Mouse (Mus musculus) fibroblast of lung, adult 2 months (primary cell): ENCODE measurements around the gene Kctd8.
"Not testable (repeated sequence)": the region's sequence is repeated elsewhere in the genome, so short reads cannot be mapped to it uniquely, and the experiment has no call there.

ENCODE experiments used
- DNase-seq: peaks from one replicate; pipeline ENCODE4 v3.0.0-alpha.2; 2011; ENCODE audit warnings: low read depth

Kctd8 gene

DNA sequence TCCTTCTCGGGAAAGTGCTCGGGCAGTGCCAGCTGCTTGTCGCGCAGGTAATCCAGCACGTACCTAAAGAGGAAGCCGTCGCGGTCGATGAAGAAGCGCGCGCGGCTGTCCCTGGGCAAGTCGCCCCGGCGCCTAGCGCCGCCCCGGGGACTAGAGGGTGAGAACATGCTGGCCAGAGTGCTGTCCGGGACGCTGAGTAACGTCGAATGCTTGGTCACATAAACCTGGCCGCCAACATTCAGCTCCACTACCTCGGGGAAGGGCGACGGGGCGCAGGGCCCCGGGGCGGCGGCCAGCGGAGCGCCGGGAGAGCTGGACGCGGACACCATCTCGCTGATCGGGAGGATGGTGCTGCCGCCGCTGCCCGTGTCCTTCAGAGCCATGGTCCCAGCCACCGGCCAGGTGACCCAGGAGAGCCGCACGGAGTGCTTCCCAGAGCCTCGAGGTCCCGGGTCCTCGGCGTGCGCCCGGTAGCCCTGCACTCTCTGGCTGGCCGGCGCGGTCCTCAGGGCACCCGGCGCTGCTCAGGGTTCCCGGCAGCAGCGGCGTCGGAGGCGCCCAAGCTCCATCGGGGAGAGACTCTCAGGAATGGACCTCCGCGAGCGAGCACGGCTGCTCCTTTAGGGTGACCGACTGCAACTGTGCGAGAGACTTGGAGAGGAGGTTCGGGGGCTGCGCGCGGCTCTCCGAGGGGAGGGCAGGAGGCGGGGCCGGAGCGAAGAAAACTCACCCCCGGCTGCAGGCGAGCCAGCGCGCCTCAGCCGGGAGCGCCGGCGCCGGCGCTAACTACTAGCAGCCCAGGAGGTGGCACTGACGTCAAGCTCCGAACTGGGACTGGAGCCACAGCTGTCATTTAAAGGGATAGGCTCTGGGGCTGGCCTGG is at the start of gene Kctd8:
Gene Kctd8 (minus strand): TSS at position 761 of the 883 bp plus-strand sequence.
- DNase-seq = no peak

DNA sequence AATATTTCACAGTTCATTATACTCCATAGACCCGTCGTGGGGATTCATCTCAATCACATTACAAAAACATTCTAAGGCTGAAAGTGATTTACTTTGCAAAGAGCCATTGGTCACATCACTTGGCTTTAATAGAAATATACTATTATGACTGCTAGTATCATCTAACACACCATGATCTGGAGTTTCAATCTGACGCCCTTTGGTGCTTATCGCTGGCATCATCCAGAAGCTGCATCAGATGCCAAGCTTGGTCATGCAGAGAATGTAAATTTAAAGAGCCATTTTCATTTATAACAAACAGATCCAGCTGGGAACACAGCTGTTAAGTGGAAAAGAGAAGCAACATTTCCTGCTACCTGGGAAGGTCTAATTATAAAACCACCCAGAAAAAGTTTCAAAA is 37.6 kb upstream of the Kctd8 start:
- no peak for DNase-seq

DNA sequence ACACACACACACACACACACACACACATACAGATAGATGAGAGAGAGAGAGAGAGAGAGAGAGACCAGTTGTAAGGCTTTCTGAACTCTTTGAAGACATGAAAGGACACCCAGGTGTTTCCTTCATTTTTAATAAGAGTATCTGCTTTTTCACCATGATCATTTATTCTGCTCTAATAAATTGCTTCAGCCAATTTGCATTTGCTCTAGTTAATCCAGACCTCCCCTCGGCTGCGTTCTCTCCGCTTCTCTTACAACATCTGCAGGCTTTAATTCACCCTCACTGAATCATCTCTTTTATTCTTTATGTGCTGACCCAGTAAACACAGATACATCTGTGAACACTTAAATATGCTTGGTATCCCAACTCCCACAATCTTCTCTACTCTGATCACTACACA is 9.1 kb upstream of the Kctd8 start:
- DNase-seq = no peak

DNA sequence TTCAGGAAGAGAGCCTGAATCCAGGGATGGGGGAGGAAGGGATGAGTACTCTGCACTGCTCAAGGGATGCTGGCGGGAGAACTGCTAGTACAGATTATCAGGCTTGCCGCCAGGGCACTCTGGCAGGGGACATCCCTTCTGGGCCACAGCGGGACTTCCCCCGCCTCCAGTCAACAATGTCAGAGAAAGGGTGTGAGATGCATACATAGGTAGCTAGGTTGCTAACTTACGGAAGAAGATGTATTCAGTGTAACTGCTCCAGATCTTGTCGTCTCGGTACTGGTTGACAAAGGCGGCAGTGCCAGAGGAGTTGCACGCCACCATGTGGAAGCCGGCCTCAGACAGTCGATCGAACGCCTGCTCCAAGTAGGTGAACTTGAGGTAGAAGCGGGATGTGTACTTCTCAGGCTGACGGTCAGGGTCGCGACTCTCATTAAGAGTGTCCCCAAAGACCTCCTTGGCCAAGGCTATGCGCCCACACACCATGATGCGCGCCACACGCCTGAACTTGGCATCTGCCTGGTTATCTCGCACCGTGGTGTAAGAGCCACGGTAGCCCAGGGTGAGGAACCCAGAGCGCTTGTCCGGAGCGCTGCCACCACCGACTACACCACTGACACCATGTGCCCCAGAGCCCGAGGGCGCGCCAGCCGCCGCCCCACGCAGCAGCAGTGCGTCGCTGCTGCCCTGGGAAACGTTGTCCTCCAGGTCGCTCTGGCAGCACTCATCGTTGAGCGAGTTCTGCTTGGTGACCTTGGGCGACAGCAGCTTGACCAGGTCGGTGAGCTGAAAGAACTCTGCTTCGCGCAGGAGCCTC is 1.2 kb downstream of the Kctd8 start:
- no peak for DNase-seq

DNA sequence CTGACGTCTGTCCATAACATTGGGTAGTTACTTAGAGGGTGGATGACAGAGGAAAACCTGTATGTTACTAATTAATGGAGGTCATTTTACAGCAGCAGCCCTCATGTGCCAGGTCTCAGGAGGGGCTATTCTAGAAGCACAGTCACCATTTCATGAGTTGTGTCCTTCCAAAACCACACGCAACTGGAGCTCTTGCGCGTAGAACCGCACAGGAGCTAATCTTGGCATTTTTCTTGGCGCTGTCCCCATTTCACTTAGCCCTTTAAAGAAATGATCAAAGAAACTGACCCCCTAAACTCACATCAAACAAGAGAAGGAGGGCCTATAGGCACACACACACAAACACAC is 1.9 kb downstream of the Kctd8 start:
- no peak for DNase-seq

DNA sequence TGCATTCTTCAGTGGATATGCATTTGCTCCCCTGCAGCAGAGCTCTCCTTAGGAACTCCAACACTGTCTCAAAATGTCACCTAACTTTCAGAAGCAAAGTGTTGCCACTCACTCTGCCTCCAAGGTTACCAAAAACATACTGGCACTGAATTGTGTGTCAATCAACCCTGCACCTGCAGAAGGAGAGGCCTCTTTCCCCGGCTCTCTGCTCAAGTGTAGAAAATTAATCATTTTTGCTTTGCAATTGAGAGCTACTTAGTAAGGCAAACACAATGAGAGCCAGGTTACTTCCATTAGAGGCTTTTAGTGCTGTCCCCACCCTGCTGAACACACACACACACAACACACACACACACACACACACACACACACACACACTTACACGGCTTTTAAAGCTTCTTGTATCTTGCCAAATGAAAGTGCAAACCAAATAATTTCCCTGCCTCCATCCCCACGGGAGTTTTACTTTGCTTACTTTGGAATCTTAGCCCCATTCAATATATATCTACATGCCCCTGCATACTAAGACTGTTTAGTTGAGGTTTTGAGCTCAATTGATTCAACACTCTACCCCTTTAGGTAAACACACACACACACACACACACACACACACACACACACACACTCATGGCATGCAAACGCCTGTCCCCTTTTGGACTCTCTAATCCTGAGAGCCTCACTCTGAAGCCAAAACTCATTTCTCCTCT is 2.4 kb downstream of the Kctd8 start:
- no peak for DNase-seq

DNA sequence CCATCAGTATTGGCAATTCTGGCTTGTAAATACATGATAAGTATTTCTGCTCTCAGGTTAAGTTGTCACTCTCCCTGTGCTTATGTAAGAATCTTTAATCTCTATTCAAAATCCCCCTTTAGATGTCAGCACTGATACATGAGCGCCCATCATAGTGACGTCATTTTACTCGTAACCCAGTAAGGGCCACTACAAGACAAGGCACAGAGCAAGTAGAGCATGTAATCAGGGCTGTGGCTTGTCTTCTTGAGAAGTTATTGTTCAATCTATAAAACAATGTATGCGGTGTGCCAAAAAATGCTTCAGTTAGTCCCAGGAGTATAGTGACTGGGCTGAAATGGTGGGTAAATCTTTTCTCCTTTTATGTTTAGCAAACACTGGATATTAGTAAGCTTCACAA is 13.9 kb downstream of the Kctd8 start:
- no peak for DNase-seq

DNA sequence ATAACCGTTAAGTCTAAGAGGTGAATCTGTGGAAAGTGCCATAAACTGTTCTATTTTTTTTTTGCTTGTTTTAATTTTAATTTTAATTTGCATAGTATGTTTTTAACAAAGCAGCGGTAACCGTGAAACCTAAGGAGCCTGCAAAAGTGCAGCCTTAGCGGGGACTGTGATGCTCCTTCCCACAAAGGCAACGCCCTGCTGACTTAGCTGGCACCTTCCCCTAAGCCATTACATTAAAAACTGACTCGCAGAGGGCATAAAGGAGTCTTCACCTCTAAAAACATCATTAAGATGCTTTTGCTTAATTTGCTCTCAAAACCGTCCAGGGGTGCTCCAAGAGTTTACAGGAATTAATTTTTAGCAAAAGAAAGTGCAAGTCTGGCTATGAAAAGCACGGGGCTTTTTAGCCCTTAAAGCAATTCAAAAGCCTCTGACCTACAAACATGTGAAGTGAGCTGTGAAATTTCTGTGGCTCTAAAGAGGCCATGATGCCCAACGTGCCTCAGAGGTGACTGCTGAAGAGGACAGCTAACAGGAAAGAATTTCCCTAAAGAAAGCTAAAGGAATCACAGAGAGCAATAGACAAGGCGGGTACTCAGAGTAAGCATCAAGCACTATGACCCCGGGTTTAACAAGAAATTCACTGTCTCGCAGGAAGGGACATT is 16.8 kb downstream of the Kctd8 start:
- DNase-seq = no peak

DNA sequence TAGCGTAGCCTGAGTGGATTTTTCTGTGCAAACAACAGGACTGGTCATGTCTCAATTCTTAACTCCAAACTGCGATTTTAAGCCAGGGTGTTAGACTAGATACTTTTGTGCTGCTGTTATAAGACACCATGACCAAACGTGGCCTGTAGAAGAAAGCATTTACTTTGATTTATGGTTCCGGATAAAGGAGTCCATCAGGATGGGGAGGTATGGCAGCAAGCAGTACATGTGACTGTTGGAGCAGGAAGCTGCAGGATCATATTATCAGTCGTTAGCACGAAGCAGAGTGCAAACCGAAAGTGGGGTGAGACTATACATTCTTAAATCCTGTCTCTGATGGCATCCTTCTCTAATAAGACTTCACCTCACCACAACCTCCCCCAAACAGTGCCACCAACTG is 28.9 kb downstream of the Kctd8 start:
- no peak for DNase-seq

DNA sequence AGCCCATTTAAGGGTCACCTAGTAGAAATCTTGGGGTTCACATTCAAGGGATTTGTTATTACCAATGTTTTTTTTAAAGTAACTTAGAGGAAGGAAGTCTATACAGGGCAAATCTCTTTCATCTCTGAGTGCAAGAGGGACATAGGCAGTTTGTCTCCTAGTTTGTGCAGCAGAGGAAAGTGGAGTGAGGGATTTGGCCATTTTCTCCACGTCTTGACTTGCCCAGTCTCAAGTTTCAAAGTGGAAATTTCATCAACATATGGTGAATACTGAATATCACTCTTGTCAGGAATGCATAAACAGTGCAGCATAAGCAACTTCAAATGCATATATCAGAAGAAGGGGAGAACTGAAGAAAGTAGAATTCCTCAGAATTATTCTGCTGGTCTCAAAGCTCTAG is 39.8 kb downstream of the Kctd8 start:
- DNase-seq = no peak

DNA sequence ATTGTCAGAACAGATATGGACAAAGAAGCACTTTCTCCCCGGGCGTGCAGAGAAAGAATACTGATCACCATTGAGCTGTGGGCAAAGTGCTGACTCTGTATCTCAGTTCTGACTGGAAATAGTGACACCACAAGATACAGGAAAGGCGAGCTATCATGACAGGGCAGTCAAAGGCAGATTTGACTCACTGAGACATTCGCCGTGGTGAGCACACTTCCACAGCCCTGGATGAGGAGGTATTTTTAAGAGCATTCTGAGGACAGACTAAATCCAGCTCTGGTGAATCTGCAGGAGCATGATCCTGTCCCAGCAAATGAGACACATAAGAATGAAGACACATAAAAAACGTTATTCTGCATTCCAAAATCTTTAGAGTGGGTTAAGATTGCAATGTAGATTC is 49.1 kb downstream of the Kctd8 start:
- no peak for DNase-seq

DNA sequence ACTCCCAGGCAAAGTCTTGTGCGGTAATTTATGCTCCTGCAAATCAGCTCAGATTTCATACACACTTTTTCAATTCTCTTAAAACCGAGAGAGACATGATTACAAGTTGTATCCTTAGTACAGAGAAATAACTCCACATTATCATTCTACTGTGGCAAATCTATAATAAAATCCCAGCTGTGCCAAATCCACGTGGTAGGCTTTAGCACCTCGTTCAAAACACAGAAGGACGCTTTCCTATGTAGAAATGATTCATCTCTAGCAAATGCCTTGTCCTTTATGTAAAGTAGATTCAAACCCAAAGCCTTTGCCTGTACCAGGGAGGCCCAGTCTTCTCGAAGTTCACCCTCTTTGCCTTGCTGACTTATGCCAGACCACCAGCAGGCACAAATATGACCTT is 57.1 kb downstream of the Kctd8 start:
- no peak for DNase-seq

DNA sequence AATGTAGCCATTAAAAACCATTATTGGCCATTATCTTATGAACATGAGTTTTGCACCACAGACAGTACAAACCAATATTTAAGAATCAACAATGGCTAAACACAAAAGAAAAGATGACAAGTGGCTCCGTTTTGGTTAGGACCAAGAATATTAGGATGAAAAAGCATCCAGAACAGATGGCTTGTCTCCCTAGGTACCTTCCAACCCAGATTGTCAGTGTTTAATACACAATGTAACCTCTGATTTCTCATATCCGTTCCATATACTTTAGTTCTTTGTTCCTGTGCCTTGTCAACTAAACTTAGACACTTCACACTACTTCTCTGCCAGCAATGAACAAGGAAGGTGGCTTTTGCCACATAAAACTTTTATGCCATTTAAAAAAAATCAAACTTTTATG is 89.1 kb downstream of the Kctd8 start:
- no peak for DNase-seq

DNA sequence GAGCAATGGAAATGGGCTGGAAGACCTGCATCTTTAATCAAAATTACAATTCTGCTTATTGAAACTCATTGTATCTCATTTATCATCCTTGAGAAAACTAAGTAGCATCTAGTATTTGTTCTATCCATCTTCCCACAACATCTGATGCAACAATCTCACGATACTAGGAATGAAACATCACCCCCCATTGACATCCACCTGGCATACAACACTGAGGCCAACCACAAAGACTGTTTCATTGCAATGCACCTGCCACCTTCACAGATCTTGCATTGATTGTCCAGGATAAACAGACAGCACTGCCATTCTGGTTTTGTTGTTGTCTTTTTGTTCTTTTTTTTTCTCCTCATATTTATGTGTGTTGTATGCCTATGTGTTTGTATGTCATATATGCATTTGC is 99.5 kb downstream of the Kctd8 start:
- DNase-seq = no peak

DNA sequence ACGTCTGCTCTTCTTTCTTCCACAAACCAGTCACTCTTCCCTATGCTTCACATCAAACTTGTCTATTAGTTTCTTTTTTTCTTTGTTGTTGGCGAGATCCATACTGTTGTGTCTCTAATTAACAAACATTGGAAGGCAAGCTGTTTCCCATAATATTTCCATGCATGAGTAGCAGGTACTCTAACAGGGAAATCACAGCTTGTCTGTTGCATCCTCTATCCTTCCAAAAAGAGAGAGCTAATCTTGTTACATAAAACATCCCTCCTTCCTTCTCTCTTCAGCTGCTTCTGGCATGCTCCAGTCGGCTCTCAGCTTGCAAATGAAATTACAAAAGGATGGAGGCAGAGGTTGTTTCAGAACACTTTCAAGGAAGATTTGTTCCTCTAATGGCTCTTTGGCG is 107.9 kb downstream of the Kctd8 start:
- no peak for DNase-seq

DNA sequence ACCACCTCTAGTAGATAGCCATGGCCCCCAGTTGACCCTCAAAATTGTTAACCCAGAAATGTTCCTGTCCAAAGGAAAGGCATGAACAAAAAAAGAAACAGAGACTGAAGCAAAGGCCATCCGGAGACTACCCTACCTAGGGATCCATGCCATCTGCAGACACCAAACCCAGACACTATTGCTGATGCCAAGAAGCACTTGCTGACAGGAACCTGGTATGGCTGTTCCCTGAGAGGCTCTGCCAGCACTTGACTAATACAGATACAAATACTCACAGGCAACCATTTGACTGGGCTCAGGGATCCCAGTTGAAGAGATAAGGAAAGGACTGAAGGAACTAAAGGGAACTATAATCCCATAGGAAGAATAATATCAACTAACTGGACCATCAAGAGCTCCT is 109.8 kb downstream of the Kctd8 start:
- not testable (repeated sequence) for DNase-seq

DNA sequence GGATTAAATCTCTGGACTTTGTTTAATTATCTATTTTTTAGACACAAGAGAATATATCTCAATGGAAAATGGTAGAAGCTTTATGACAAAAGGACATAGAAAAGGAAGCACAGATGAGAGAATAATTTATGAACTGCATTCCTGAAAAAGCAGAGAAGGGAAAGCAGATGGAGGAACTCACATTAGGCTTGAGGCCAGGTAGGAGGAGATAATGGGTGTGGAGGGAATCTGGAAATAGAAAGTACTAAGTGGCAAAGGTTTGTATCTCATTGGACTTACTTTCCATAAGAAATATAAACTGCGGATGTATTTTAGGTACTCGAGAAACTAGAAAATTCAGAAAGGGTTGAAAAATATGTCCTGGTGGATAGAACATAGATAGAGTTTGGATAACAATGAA is 114.3 kb downstream of the Kctd8 start:
- no peak for DNase-seq

DNA sequence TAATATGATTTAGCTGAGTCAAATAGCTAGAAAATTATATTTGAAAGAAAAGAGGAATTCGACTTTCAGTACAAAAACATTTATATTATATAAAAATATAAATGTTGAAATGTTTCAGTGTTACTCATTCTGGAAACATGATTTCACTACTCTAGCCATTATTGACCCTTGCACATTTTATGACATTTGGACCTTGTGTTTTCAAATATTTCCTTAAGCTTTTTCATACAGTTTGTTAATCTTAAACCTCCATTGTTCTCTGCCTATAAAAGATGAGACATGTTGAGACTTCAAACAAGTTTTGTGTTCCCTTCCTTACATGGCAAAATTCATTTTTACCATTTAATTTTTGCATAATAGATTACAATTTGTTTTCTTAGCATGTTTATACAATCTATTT is 118.9 kb downstream of the Kctd8 start:
- DNase-seq = no peak

DNA sequence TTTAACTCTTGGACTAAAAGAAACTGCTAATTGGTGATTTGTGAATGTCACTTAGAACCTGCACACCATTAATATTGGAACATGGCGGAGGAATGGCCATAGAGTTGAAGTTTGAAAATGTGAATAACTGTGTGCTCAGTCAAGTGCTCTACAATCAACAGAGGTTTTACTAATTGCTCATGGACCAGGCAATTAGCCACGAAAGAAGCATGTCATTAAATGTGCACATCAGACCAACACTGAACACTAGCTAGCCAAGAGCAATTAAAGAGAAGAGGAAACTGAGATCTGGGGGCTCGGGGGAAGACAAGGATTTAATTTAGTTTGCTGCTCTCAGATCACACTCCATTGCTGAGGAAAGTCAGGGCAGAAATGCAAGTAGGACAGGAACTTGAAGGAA is 126.3 kb downstream of the Kctd8 start:
- no peak for DNase-seq

DNA sequence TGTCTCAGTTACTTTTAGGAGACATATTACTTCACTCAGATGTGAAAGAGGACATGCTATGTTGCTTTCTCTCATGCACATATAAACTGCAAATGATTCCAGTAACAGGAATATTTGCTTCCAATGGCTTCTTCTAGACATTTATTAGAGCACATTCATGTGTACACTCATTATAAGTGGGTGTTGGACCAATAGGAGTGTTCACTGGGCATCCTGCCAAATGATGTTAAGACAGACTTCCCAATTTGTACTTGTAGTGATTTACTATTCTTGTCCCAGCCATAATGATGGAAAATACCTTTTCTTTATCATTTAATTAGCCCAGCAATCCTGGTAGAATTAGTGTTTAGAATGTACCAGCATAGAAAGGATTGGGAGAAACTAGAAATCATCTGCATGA is 132.1 kb downstream of the Kctd8 start:
- no peak for DNase-seq

DNA sequence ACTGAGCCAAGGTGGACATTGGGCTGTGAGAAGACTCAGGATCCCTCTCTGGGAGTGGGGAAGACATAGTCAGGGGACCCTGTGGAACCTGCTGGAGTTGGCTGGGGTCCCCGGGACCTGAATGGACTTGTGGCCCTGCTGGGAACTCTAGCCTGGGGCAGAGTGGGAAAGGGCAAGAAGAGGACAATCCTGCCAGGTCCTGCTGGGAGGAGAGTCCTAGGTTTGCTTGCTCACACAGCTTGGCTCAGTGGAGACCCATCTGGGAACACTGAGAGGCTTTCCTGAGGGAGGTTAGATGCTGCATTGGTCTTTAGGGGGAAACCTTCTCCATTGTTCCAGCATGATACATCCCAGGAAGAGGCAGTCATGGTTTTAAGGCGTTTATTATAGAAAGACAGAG is 133.8 kb downstream of the Kctd8 start:
- DNase-seq = no peak

DNA sequence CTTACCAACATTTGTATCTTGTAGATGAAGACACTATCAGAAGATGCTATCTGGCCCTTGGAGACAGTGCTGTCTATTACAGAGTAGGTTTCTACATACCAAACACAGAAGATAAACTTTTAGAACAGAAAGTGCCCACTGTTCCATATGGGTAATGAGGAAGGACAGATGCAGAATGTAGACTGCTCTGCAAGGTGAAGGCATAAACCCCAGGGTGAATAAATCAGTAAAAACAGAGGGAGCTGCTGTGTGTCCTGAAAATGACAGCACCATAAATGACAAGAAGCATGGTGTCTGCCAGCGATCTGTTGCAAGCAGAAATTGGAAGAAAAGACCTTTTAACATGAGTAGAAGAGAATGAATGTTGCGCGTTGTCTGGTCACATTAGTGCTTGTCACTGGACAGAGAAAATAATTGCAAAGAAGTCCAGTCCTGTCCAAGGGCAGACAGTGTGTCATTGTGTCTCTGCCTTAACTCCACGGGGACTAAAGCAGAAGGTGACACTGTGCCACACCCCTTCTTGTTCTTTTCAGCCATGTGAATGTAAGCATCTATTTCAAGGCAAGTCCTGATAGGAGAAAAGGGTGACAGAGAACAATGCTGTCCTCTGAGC is 181.5 kb downstream of the Kctd8 start:
- no peak for DNase-seq
